31 mouse cellular contexts compared by ENCODE assay signal in genomic region chr17:33873537-33873936, GRCm38 (mm10). TPM values are rescaled to one million over a fixed set of nuclear protein-coding genes. Genes with fewer than 3 reads are reported as not detected.
"Had no signal": no experiment of that assay in that cellular context is flagged by ENCODE, and none has a peak within 500 bp of the region (broad histone marks: within the 10 kb centered on the region; RNA-seq: fewer than 3 reads in every experiment).

Gene Gm7029, plus strand, starts transcription at chr17:33873837.

RNA-seq across cellular contexts. Expression of gene Gm7029, which starts in this region (rescaled TPM):
- total RNA-seq: common myeloid progenitor, adult 5-6 weeks; forebrain, postnatal 0 days; gastrocnemius, adult 18-20 months; gastrocnemius, adult 8-10 months; gastrocnemius, postnatal 10 days; gastrocnemius, postnatal 14 days; gastrocnemius, postnatal 25 days; gastrocnemius, postnatal 36 days; gastrocnemius, postnatal 4 days; granulocyte monocyte progenitor cell, adult 5-6 weeks; heart, adult 18-20 months; heart, adult 2 months; heart, adult 8-10 months had no signal
- polyA plus RNA-seq: cortical plate, adult 2 months; embryonic facial prominence, embryonic 10.5 days; embryonic facial prominence, embryonic 11.5 days; embryonic facial prominence, embryonic 12.5 days; embryonic facial prominence, embryonic 13.5 days; embryonic facial prominence, embryonic 14.5 days; embryonic facial prominence, embryonic 15.5 days; erythroblast, embryonic 14.5 days; forebrain, embryonic 10.5 days; forebrain, embryonic 11.5 days; forebrain, embryonic 12.5 days; forebrain, embryonic 13.5 days; forebrain, embryonic 14.5 days; forebrain, embryonic 15.5 days; forebrain, embryonic 16.5 days; forebrain, postnatal 0 days; frontal cortex, adult 2 months; gonadal fat pad, adult 2 months; heart, adult 2 months; heart, embryonic 10.5 days had no signal
